In genomic region chr4:63191641-63192040, GRCm38 (mm10) we compare ENCODE assay signal across 24 mouse cellular contexts. TPM values are rescaled to one million over a fixed set of nuclear protein-coding genes. Genes with fewer than 3 reads are reported as not detected.
DNase-seq lines count a peak whose midpoint lies in the region; ATAC-seq lines count a peak whose summit lies in the region.
"Had no signal": no experiment of that assay in that cellular context is flagged by ENCODE, and none has a peak within 500 bp of the region (broad histone marks: within the 10 kb centered on the region; RNA-seq: fewer than 3 reads in every experiment).

No protein-coding gene starts in this region.

- no peaks in the 10 kb centered on the region for H3K36me3 ChIP-seq in kidney, embryonic 15.5 days
- H3K36me3 ChIP-seq in embryonic facial prominence, embryonic 14.5 days (ENCODE audit: control insufficient read depth, insufficient read depth, low read length), result no peaks in the 10 kb centered on the region
- H3K36me3 ChIP-seq in limb, embryonic 12.5 days, result no peaks in the 10 kb centered on the region
- H3K36me3 ChIP-seq in stomach, embryonic 16.5 days (ENCODE audit: control insufficient read depth, insufficient read depth, low read length), result no peaks in the 10 kb centered on the region
- no peaks in the 10 kb centered on the region for H3K36me3 ChIP-seq in forebrain, embryonic 10.5 days (replicated peaks)
- H3K36me3 ChIP-seq: heart, embryonic 13.5 days; hindbrain, embryonic 12.5 days; liver, embryonic 15.5 days had no signal

- no peak overlapping the region for H3K4me2 ChIP-seq in kidney, embryonic 15.5 days
- no peak overlapping the region for H3K4me2 ChIP-seq in embryonic facial prominence, embryonic 14.5 days (ENCODE audit: low read depth, low read length)
- no peak overlapping the region for H3K4me2 ChIP-seq in limb, embryonic 12.5 days
- H3K4me2 ChIP-seq in stomach, embryonic 16.5 days (ENCODE audit: low read depth, low read length), result no peak overlapping the region
- H3K4me2 ChIP-seq: heart, embryonic 13.5 days; hindbrain, embryonic 12.5 days; liver, embryonic 15.5 days; midbrain, embryonic 11.5 days had no signal

- WGBS in kidney, embryonic 15.5 days, result 39% methylated on average over 5 of the region's 5 CpGs
- WGBS in embryonic facial prominence, embryonic 14.5 days, result 43% methylated on average over 4 of the region's 5 CpGs
- WGBS in limb, embryonic 12.5 days, result 50% methylated on average over 5 of the region's 5 CpGs
- WGBS in stomach, embryonic 16.5 days, result 39% methylated on average over 5 of the region's 5 CpGs
- 82% methylated on average over 5 of the region's 5 CpGs for WGBS in forebrain, embryonic 10.5 days

- 0 out of 2 replicates have a peak, but pooled peaks have one; percentile 26 for ATAC-seq in kidney, embryonic 15.5 days (replicated peaks; ENCODE audit: low FRiP score)
- peak; percentile 31 for ATAC-seq in embryonic facial prominence, embryonic 14.5 days (ENCODE audit: low read depth)
- ATAC-seq in limb, embryonic 12.5 days (ENCODE audit: insufficient number of reproducible peaks, insufficient read depth, low FRiP score, low TSS enrichment, low read depth), result no peak
- peak; percentile 57; the same call in 1 of the 2 replicates for ATAC-seq in stomach, embryonic 16.5 days (ENCODE audit: insufficient read depth, low FRiP score)
- ATAC-seq: forebrain, embryonic 16.5 days; lung, postnatal 0 days had no signal

- no peaks in the 10 kb centered on the region; the same call in 1 of the 2 replicates for H3K27me3 ChIP-seq in kidney, embryonic 15.5 days
- no peaks in the 10 kb centered on the region for H3K27me3 ChIP-seq in embryonic facial prominence, embryonic 14.5 days (replicated peaks; ENCODE audit: control insufficient read depth, insufficient read depth, low read length)
- H3K27me3 ChIP-seq in limb, embryonic 12.5 days, result no peaks in the 10 kb centered on the region
- no peaks in the 10 kb centered on the region for H3K27me3 ChIP-seq in stomach, embryonic 16.5 days (ENCODE audit: control insufficient read depth, insufficient read depth, low read length)
- H3K27me3 ChIP-seq in forebrain, embryonic 10.5 days (ENCODE audit: poor library complexity, severe bottlenecking), result no peaks in the 10 kb centered on the region
- H3K27me3 ChIP-seq: hindbrain, embryonic 12.5 days; liver, embryonic 15.5 days had no signal

- H3K9me3 ChIP-seq in kidney, embryonic 15.5 days (replicated peaks), result no peaks in the 10 kb centered on the region
- no peaks in the 10 kb centered on the region for H3K9me3 ChIP-seq in embryonic facial prominence, embryonic 14.5 days (ENCODE audit: control insufficient read depth, low read length)
- no peaks in the 10 kb centered on the region for H3K9me3 ChIP-seq in limb, embryonic 12.5 days
- H3K9me3 ChIP-seq in stomach, embryonic 16.5 days (replicated peaks; ENCODE audit: control insufficient read depth, low read length), result no peaks in the 10 kb centered on the region
- H3K9me3 ChIP-seq in forebrain, embryonic 10.5 days, result no peaks in the 10 kb centered on the region
- H3K9me3 ChIP-seq: heart, embryonic 13.5 days; hindbrain, embryonic 12.5 days; liver, embryonic 15.5 days had no signal

- H3K9ac ChIP-seq in kidney, embryonic 15.5 days, result no peak overlapping the region
- H3K9ac ChIP-seq in embryonic facial prominence, embryonic 14.5 days (ENCODE audit: low read depth, low read length), result no peak overlapping the region
- H3K9ac ChIP-seq in limb, embryonic 12.5 days (replicated peaks), result no peak overlapping the region
- no peak overlapping the region for H3K9ac ChIP-seq in stomach, embryonic 16.5 days (ENCODE audit: low read length)
- H3K9ac ChIP-seq: heart, embryonic 13.5 days; hindbrain, embryonic 12.5 days; liver, embryonic 15.5 days had no signal

- H3K4me3 ChIP-seq in kidney, embryonic 15.5 days (replicated peaks), result no peak overlapping the region
- no peak overlapping the region for H3K4me3 ChIP-seq in embryonic facial prominence, embryonic 14.5 days (ENCODE audit: low read depth, low read length)
- no peak overlapping the region for H3K4me3 ChIP-seq in limb, embryonic 12.5 days (replicated peaks)
- H3K4me3 ChIP-seq in stomach, embryonic 16.5 days (replicated peaks; ENCODE audit: low read length), result no peak overlapping the region
- no peak overlapping the region for H3K4me3 ChIP-seq in forebrain, embryonic 10.5 days
- H3K4me3 ChIP-seq: heart, embryonic 13.5 days; hindbrain, embryonic 12.5 days; liver, embryonic 15.5 days had no signal

- H3K27ac ChIP-seq in kidney, embryonic 15.5 days, result no peak overlapping the region
- H3K27ac ChIP-seq in embryonic facial prominence, embryonic 14.5 days (replicated peaks; ENCODE audit: low read depth, low read length), result no peak overlapping the region
- peak overlapping the region; percentile 24; the same call in 1 of the 2 replicates for H3K27ac ChIP-seq in limb, embryonic 12.5 days
- peak overlapping the region; percentile 63 for H3K27ac ChIP-seq in stomach, embryonic 16.5 days (ENCODE audit: low read length)
- H3K27ac ChIP-seq in forebrain, embryonic 10.5 days, result no peak overlapping the region
- H3K27ac ChIP-seq: heart, embryonic 13.5 days; hindbrain, embryonic 12.5 days; liver, embryonic 15.5 days had no signal

- DNase-seq in kidney, adult 11 months, result no peak
- DNase-seq in embryonic facial prominence, embryonic 14.5 days (ENCODE audit: low spot score), result no peak
- DNase-seq in forebrain, embryonic 10.5 days (ENCODE audit: extremely low spot score, low spot score), result no peak
- no peak for DNase-seq in lung, postnatal 14 days
- no peak for DNase-seq in cerebellum, postnatal 25 days
- DNase-seq: cerebellum, adult 11 months; cerebellum, adult 9-11 months; gastrocnemius, postnatal 10 days; heart, adult 11 months; heart, postnatal 14 days; kidney, adult 9 months; thymus, postnatal 25 days had no signal

- H3K4me1 ChIP-seq in kidney, embryonic 15.5 days, result peaks cover 14% of the 10 kb centered on the region; the same call in 1 of the 2 replicates
- 0 out of 2 replicates have a peak, but pooled peaks cover 8% of the 10 kb centered on the region for H3K4me1 ChIP-seq in embryonic facial prominence, embryonic 14.5 days (ENCODE audit: control insufficient read depth, insufficient read depth, low read length)
- peaks cover 30% of the 10 kb centered on the region for H3K4me1 ChIP-seq in limb, embryonic 12.5 days (replicated peaks)
- H3K4me1 ChIP-seq in stomach, embryonic 16.5 days (ENCODE audit: control insufficient read depth, insufficient read depth, low read length), result 0 out of 2 replicates have a peak, but pooled peaks cover 2% of the 10 kb centered on the region
- H3K4me1 ChIP-seq in forebrain, embryonic 10.5 days, result peaks cover 10% of the 10 kb centered on the region

RNA-seq across cellular contexts. Expression of gene Kif12, which starts 19.7 kb away (rescaled TPM):
- polyA plus RNA-seq in kidney, embryonic 15.5 days (2015; fragmentation: Nextera tagmentation; extraction: Ambion mirVana), result 100.0 and 109 TPM in 2 replicates
- polyA plus RNA-seq in embryonic facial prominence, embryonic 14.5 days (2014; fragmentation: Nextera tagmentation; extraction: Ambion mirVana), result not detected in 2 replicates
- 0.14 TPM in 1 of 2 replicates, not detected in the other for polyA plus RNA-seq in limb, embryonic 12.5 days (2016; fragmentation: Nextera tagmentation; extraction: Ambion mirVana)
- polyA plus RNA-seq in stomach, embryonic 16.5 days (2015; fragmentation: Nextera tagmentation; extraction: Ambion mirVana), result 27.3 and 27.4 TPM in 2 replicates
- polyA plus RNA-seq in forebrain, embryonic 10.5 days (2016; fragmentation: Nextera tagmentation; extraction: Ambion mirVana), result not detected in 2 replicates
- polyA plus RNA-seq: cortical plate, adult 2 months; limb, embryonic 11.5 days; lung, postnatal 0 days; midbrain, embryonic 11.5 days had no signal

RNA-seq across cellular contexts. Expression of gene Col27a1, which starts 22.2 kb away (rescaled TPM):
- polyA plus RNA-seq in kidney, embryonic 15.5 days (2015; fragmentation: Nextera tagmentation; extraction: Ambion mirVana), result 7.3 and 9.4 TPM in 2 replicates
- polyA plus RNA-seq in embryonic facial prominence, embryonic 14.5 days (2014; fragmentation: Nextera tagmentation; extraction: Ambion mirVana), result 23.5 and 25.6 TPM in 2 replicates
- 20.5 and 22.6 TPM in 2 replicates for polyA plus RNA-seq in limb, embryonic 12.5 days (2016; fragmentation: Nextera tagmentation; extraction: Ambion mirVana)
- polyA plus RNA-seq in stomach, embryonic 16.5 days (2015; fragmentation: Nextera tagmentation; extraction: Ambion mirVana), result 13.3 and 15.0 TPM in 2 replicates
- 2.8 and 3.1 TPM in 2 replicates for polyA plus RNA-seq in forebrain, embryonic 10.5 days (2016; fragmentation: Nextera tagmentation; extraction: Ambion mirVana)

RNA-seq across cellular contexts. Expression of gene Ambp, which starts 37.0 kb away (rescaled TPM):
- 8.6 and 19.0 TPM in 2 replicates for polyA plus RNA-seq in kidney, embryonic 15.5 days (2015; fragmentation: Nextera tagmentation; extraction: Ambion mirVana)
- polyA plus RNA-seq in embryonic facial prominence, embryonic 14.5 days (2014; fragmentation: Nextera tagmentation; extraction: Ambion mirVana), result 0.18 TPM in 1 of 2 replicates, not detected in the other
- 0.50 and 0.59 TPM in 2 replicates for polyA plus RNA-seq in limb, embryonic 12.5 days (2016; fragmentation: Nextera tagmentation; extraction: Ambion mirVana)
- 86.7 and 116 TPM in 2 replicates for polyA plus RNA-seq in stomach, embryonic 16.5 days (2015; fragmentation: Nextera tagmentation; extraction: Ambion mirVana)
- polyA plus RNA-seq in forebrain, embryonic 10.5 days (2016; fragmentation: Nextera tagmentation; extraction: Ambion mirVana), result not detected in 2 replicates
- polyA plus RNA-seq: cortical plate, adult 2 months; hindbrain, embryonic 12.5 days; midbrain, embryonic 11.5 days; midbrain, postnatal 0 days had no signal

Comparison
In these comparisons a context has a peak if more than half of its experiments do, and no peak if none do; other contexts are left out.
1. H3K27ac ChIP-seq: peak in limb, embryonic 12.5 days (single experiment) and stomach, embryonic 16.5 days (single experiment); none in kidney, embryonic 15.5 days (single experiment), embryonic facial prominence, embryonic 14.5 days (single experiment) and forebrain, embryonic 10.5 days (single experiment).
2. RNA of gene Kif12, which starts 19.7 kb away (polyA plus RNA-seq): 100.0 to 109 TPM in kidney, embryonic 15.5 days and 27.3 to 27.4 TPM in stomach, embryonic 16.5 days; 0.14 TPM in limb, embryonic 12.5 days, not detected in embryonic facial prominence, embryonic 14.5 days and not detected in forebrain, embryonic 10.5 days; every median in the first group is over 10 times any median in the second.